Mouse (Mus musculus) heart, embryonic 14.5 days (tissue): ENCODE results near the gene Smlr1. TPM values are rescaled to one million over a fixed set of nuclear protein-coding genes. Genes with fewer than 3 reads are reported as not detected.
A peak's percentile ranks its signal among the peaks of the same experiment; 100 is the strongest.

Source experiments
- ATAC-seq: fragments of 200-750 bp; cut with Nextera tagmentation; 2 replicates; pipeline ENCODE4 v1.8.0; 2017; ENCODE audit warnings: low read depth, moderate TSS enrichment; ENCODE audit not compliant: insufficient number of reproducible peaks, insufficient read depth, low FRiP score
- H3K27ac ChIP-seq, 2 experiments: fragments of 200-500 bp in 1 of 2; fragments of 300-500 bp in 1 of 2; sonication (generic) in 1 of 2; replicated peaks in 1 of 2; 2 replicates each; pipeline ENCODE4 v1.5.1; 2012 to 2014; ENCODE audit warnings: low read depth in 2 of 2, low read length in 2 of 2, control low read depth in 1 of 2, mild to moderate bottlenecking in 1 of 2, mixed read lengths in 1 of 2; ENCODE audit not compliant: control insufficient read depth in 1 of 2, insufficient read depth in 1 of 2
- H3K27me3 ChIP-seq: fragments of 300-500 bp; sonication (generic); 2 replicates; pipeline ENCODE4 v1.6.1; 2014; ENCODE audit warnings: mild to moderate bottlenecking, low read length, control low read depth; ENCODE audit not compliant: control insufficient read depth, insufficient read depth
- H3K36me3 ChIP-seq: fragments of 300-500 bp; sonication (generic); 2 replicates; pipeline ENCODE4 v1.6.1; 2014; ENCODE audit warnings: mild to moderate bottlenecking, control low read depth, low read length, mixed read lengths; ENCODE audit not compliant: control insufficient read depth, insufficient read depth
- H3K4me1 ChIP-seq, 2 experiments: fragments of 200-500 bp in 1 of 2; fragments of 300-500 bp in 1 of 2; sonication (generic) in 1 of 2; 2 replicates each; pipeline ENCODE4 v1.6.1; 2012 to 2014; ENCODE audit warnings: low read length in 2 of 2, control low read depth in 1 of 2, mixed read lengths in 1 of 2; ENCODE audit not compliant: control insufficient read depth in 2 of 2, insufficient read depth in 2 of 2
- H3K4me2 ChIP-seq: fragments of 300-500 bp; sonication (generic); 2 replicates; pipeline ENCODE4 v1.6.1; 2014; ENCODE audit warnings: mild to moderate bottlenecking, low read length
- H3K4me3 ChIP-seq, 2 experiments: fragments of 200-500 bp in 1 of 2; fragments of 300-500 bp in 1 of 2; sonication (generic) in 1 of 2; 2 replicates each; pipeline ENCODE4 v1.5.1; 2012 to 2014; ENCODE audit warnings: low read length in 2 of 2, mild to moderate bottlenecking in 2 of 2, control low read depth in 1 of 2, low read depth in 1 of 2, moderate library complexity in 1 of 2; ENCODE audit not compliant: control insufficient read depth in 1 of 2, insufficient read depth in 1 of 2
- H3K9ac ChIP-seq: fragments of 300-500 bp; sonication (generic); 2 replicates; pipeline ENCODE4 v1.6.1; 2014; ENCODE audit warnings: mild to moderate bottlenecking, low read length
- H3K9me3 ChIP-seq: fragments of 300-500 bp; sonication (generic); 2 replicates; pipeline ENCODE4 v1.6.1; 2016; ENCODE audit warnings: low read length, control low read depth; ENCODE audit not compliant: control insufficient read depth
- WGBS: fragments of 180-500 bp; shearing (Covaris S2); extraction: QIAGEN DNeasy Blood & Tissue Kit; methylation state at CpG from one replicate; pipeline ENCODE4 v1.1.7; 2014; 5-methylcytosine and 5-hydroxymethylcytosine counted together
- polyA plus RNA-seq: library from polyadenylated mRNA; unstranded; fragments of >200 nt; fragmentation: Nextera tagmentation; extraction: Ambion mirVana; gene quantifications from 2 replicates; pipeline ENCODE4 v1.2.1, GENCODE M21; 2014

The Smlr1 gene
- polyA plus RNA-seq, 1 experiment from 2014 or later, result not detected

DNA sequence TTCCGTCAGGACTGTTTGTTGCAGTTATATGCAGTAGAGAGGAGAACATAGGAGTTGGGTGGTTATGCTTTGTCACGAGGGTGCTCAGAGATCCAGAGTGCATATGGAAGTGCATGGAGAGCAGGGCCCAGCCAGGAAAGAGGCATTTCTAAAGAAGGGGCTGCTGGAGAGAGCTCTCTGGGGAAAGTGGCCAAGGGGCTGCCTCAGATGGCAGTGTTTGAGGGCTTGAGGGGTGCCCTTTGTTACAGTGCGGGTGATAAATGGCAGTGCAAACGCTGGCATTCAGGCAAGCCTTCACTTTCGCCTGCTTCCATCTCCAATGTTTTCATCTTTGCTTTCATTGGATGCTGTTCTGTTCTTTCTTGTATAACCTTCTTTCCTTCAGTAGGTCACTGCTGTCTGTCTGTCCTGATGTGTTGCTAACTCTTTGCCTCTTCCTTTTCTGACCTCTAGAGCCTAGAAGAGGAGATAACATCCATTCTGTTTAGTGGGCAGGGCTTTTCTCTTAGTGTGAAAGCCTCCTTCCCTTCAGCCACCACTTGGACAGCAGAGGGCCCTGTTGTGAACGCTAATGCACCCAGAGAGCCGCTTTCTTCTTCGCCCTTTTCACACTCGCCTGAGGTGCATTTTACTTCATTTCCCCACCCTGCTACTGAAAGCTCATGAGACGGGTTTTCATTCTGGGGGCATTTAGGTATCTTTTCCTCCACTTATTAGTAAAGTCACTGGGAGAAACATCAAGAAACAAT lies 36.6 kb downstream of the Smlr1 start:
- H3K9ac ChIP-seq, result no peak overlapping the region
- H3K27me3 ChIP-seq, result no peaks in the 10 kb centered on the region
- WGBS, result 65% methylated on average over 10 of the region's 10 CpGs
- H3K36me3 ChIP-seq, result peaks cover 41% of the 10 kb centered on the region
- no peak overlapping the region for H3K27ac ChIP-seq
- no peak overlapping the region for H3K4me2 ChIP-seq
- no peaks in the 10 kb centered on the region for H3K9me3 ChIP-seq
- no peaks in the 10 kb centered on the region for H3K4me1 ChIP-seq
- H3K4me3 ChIP-seq, result no peak overlapping the region
- ATAC-seq, result no peak

DNA sequence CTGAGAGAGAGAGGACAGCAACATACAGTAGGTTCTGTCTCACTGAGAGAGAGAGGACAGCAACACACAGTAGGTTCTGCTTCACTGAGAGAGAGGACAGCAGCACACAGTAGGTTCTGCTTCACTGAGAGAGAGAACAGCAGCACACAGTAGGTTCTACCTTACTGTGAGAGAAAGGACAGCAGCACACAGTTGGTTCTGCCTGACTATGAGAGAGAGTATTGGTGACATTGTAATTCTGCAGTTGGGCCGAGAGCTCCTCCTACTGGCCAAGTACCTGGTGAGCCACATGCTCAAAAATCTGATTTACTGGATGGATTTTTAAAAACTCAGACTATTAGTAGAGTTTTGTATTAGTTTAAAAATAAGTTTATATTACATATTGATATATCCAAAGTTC lies 47.6 kb downstream of the Smlr1 start:
- ATAC-seq, result no peak
- no peaks in the 10 kb centered on the region for H3K4me1 ChIP-seq

DNA sequence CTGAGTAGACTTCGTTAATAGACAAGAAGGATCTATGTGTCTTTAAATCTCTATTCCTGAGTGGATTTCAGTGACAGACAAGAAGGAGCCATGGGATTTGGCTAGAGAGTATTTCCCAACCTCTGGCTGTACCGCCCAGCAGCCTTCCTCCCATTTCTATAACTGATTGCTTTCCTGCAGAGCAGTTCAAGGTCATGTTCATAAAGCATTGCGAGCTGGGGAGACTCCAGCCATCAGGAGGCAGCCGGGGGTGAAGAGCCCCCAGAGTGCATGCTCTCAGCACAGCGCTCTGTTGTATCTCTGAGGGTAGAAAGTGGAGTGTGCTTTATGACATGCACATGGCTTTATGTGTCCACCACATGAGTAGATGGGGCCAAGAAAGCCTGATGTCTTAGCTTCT lies 53.3 kb downstream of the Smlr1 start:
- no peak overlapping the region for H3K9ac ChIP-seq
- H3K4me1 ChIP-seq, result peaks cover 2 to 7% of the 10 kb centered on the region in 2 experiments; a peak in 1 of 4 replicates
- H3K4me2 ChIP-seq, result no peak overlapping the region
- peaks cover 27% of the 10 kb centered on the region for H3K36me3 ChIP-seq
- no peaks in the 10 kb centered on the region for H3K9me3 ChIP-seq
- no peak for ATAC-seq
- WGBS, result 48% methylated on average over 5 of the region's 5 CpGs
- H3K4me3 ChIP-seq, result no peak overlapping the region
- 0 out of 4 replicates have a peak overlapping the region, but pooled peaks of 1 of the 2 experiments have one; percentile 25 for H3K27ac ChIP-seq
- no peaks in the 10 kb centered on the region for H3K27me3 ChIP-seq

More for the DNA sequence above, 47.6 kb downstream of the Smlr1 start:
- 8% methylated on average over 1 of the region's 1 CpGs for WGBS
- Histone ChIP-seq H3K4me3 (no peak overlapping the region), H3K9me3 (no peaks in the 10 kb centered on the region), H3K9ac (no peak overlapping the region), H3K4me2 (no peak overlapping the region), H3K27me3 (no peaks in the 10 kb centered on the region), H3K27ac (no peak overlapping the region), H3K36me3 (peaks cover 32% of the 10 kb centered on the region)

DNA sequence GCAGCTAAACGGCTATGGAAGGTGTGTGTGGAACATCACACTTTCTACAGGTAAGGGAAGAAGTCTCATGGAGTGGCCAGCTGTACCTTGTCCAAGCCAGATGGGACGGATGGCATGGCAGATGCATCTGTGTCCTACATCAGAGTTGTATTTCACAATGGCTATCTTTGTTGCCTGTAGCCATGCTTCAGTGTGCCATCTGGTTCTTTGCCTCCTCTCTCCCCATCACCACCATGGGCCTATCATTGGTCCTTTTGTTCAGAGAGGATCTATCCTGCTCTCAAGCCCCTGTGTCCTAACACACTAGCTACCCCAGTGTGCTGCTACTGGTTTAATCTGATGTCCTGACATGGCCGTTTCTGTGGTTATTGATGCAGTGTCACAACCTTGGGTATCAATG lies 56.4 kb downstream of the Smlr1 start:
- H3K4me2 ChIP-seq, result no peak overlapping the region
- no peaks in the 10 kb centered on the region for H3K27me3 ChIP-seq
- peaks cover 27% of the 10 kb centered on the region for H3K36me3 ChIP-seq
- H3K4me3 ChIP-seq, result no peak overlapping the region
- no peaks in the 10 kb centered on the region for H3K9me3 ChIP-seq
- H3K27ac ChIP-seq, result no peak overlapping the region
- 85% methylated on average over 3 of the region's 3 CpGs for WGBS
- ATAC-seq, result no peak
- H3K4me1 ChIP-seq, result peaks cover 3 to 10% of the 10 kb centered on the region in 2 experiments; a peak in 1 of 4 replicates
- no peak overlapping the region for H3K9ac ChIP-seq

Other genes with a start within 250 kb of the Smlr1 start
- 42.0 and 43.3 TPM in 2 replicates for gene Akap7, start 228.4 kb downstream of the Smlr1 start, polyA plus RNA-seq
- 45.4 and 53.5 TPM in 2 replicates for gene Epb41l2, start 176.5 kb downstream of the Smlr1 start, polyA plus RNA-seq